Mouse (Mus musculus) ES-Bruce4 (cell line): ENCODE measurements around the gene 9130023H24Rik. TPM values are rescaled to one million over a fixed set of nuclear protein-coding genes. Genes with fewer than 3 reads are reported as not detected.
A peak's percentile ranks its signal among the peaks of the same experiment; 100 is the strongest.

ENCODE experiments used
- H3K27ac ChIP-seq: 2 replicates; pipeline ENCODE4 v1.5.1; 2012; ENCODE audit warnings: low read length, inconsistent platforms; ENCODE audit not compliant: insufficient read depth
- H3K27me3 ChIP-seq: 2 replicates; pipeline ENCODE4 v1.6.1; 2012; ENCODE audit warnings: mild to moderate bottlenecking, low read length, inconsistent platforms; ENCODE audit not compliant: control insufficient read depth, poor library complexity, insufficient read depth, severe bottlenecking
- H3K36me3 ChIP-seq: 2 replicates; pipeline ENCODE4 v1.6.1; 2012; ENCODE audit warnings: inconsistent platforms, mild to moderate bottlenecking, low read length, moderate library complexity; ENCODE audit not compliant: control insufficient read depth, poor library complexity, insufficient read depth, severe bottlenecking
- H3K4me1 ChIP-seq: one replicate; pipeline ENCODE4 v1.8.1; 2011; ENCODE audit warnings: low read length; ENCODE audit not compliant: control insufficient read depth, insufficient read depth
- H3K4me3 ChIP-seq: 2 replicates; pipeline ENCODE4 v1.5.1; 2011; ENCODE audit warnings: low read depth, mild to moderate bottlenecking, low read length
- H3K9ac ChIP-seq: 2 replicates; pipeline ENCODE4 v1.6.1; 2012; ENCODE audit warnings: low read depth, mild to moderate bottlenecking, inconsistent platforms; ENCODE audit not compliant: poor library complexity, severe bottlenecking
- H3K9me3 ChIP-seq: replicated peaks from 2 replicates; pipeline ENCODE4 v1.6.1; 2012; ENCODE audit warnings: mild to moderate bottlenecking, low read length, inconsistent platforms; ENCODE audit not compliant: control insufficient read depth, poor library complexity, insufficient read depth, severe bottlenecking
- CTCF ChIP-seq: IDR thresholded peaks from one replicate; pipeline ENCODE4 v1.8.1; 2011; ENCODE audit warnings: low read depth, low read length
- EP300 ChIP-seq: IDR thresholded peaks from 2 replicates; pipeline ENCODE4 v1.6.1; 2011; ENCODE audit warnings: low read depth, low read length; ENCODE audit not compliant: insufficient read depth
- POLR2A ChIP-seq: IDR thresholded peaks from one replicate; pipeline ENCODE4 v1.8.1; 2011; ENCODE audit warnings: low read length; ENCODE audit not compliant: insufficient read depth
- polyA plus RNA-seq: library from polyadenylated mRNA; stranded (reverse); fragments of >200 nt; gene quantifications from 2 replicates; pipeline ENCODE4 v1.2.4, GENCODE M21; 2011; ENCODE audit warnings: low read depth; ENCODE audit not compliant: missing spikeins, insufficient read depth, insufficient read length

Gene 9130023H24Rik
- polyA plus RNA-seq, 1 experiment, result 1.3 TPM

- no peaks in the 10 kb centered on the region for H3K27me3 ChIP-seq
- H3K9ac ChIP-seq, result no peak within 1 kb of the TSS
- H3K4me1 ChIP-seq, result no peaks in the 10 kb centered on the region
- H3K4me3 ChIP-seq, result no peak within 1 kb of the TSS
- no peaks in the 10 kb centered on the region for H3K36me3 ChIP-seq
- no peak within 1 kb of the TSS for H3K27ac ChIP-seq
- no peak for TF ChIP-seq EP300
- no peak for TF ChIP-seq CTCF
- TF ChIP-seq POLR2A, result no peak
- H3K9me3 ChIP-seq, result no peaks in the 10 kb centered on the region
These were observed 27.6 kb upstream of the 9130023H24Rik start, which contains the start of gene Slc5a2 for GRCm38 (mm10) chr7:128265411-128265810. Gene Slc5a2, plus strand, starts transcription at chr7:128265657.

GRCm38 (mm10) chr7:128256783-128257334 is 19.0 kb upstream of the 9130023H24Rik start:
- Histone ChIP-seq H3K27me3 (no peaks in the 10 kb centered on the region), H3K27ac (no peak overlapping the region), H3K4me3 (no peak overlapping the region), H3K9me3 (no peaks in the 10 kb centered on the region), H3K9ac (no peak overlapping the region), H3K36me3 (no peaks in the 10 kb centered on the region), H3K4me1 (no peaks in the 10 kb centered on the region)
- no peak for TF ChIP-seq EP300
- no peak for TF ChIP-seq CTCF
- no peak for TF ChIP-seq POLR2A

- Histone ChIP-seq H3K4me3 (no peak overlapping the region), H3K9me3 (no peaks in the 10 kb centered on the region), H3K27me3 (no peaks in the 10 kb centered on the region), H3K9ac (no peak overlapping the region), H3K4me1 (no peaks in the 10 kb centered on the region), H3K27ac (no peak overlapping the region), H3K36me3 (no peaks in the 10 kb centered on the region)
- no peak for TF ChIP-seq EP300
These were observed 17.9 kb upstream of the 9130023H24Rik start for GRCm38 (mm10) chr7:128255757-128256156.

- no peak for TF ChIP-seq POLR2A
- TF ChIP-seq EP300, result no peak
- no peak for TF ChIP-seq CTCF
- H3K4me3 ChIP-seq, result no peak overlapping the region
- H3K9ac ChIP-seq, result no peak overlapping the region
- no peaks in the 10 kb centered on the region for H3K9me3 ChIP-seq
- H3K27ac ChIP-seq, result no peak overlapping the region
- H3K4me1 ChIP-seq, result no peaks in the 10 kb centered on the region
- H3K27me3 ChIP-seq, result no peaks in the 10 kb centered on the region; the same call in 1 of the 2 replicates
- H3K36me3 ChIP-seq, result no peaks in the 10 kb centered on the region
These were observed 17.1 kb upstream of the 9130023H24Rik start for GRCm38 (mm10) chr7:128254978-128255377.

- TF ChIP-seq EP300, result no peak
- TF ChIP-seq CTCF, result no peak
- TF ChIP-seq POLR2A, result no peak
- H3K9me3 ChIP-seq, result no peaks in the 10 kb centered on the region
- no peaks in the 10 kb centered on the region for H3K36me3 ChIP-seq
- no peaks in the 10 kb centered on the region; the same call in 1 of the 2 replicates for H3K27me3 ChIP-seq
- H3K27ac ChIP-seq, result no peak overlapping the region
- no peaks in the 10 kb centered on the region for H3K4me1 ChIP-seq
- peak overlapping the region; percentile 45 for H3K4me3 ChIP-seq
- H3K9ac ChIP-seq, result no peak overlapping the region
These were observed 14.8 kb upstream of the 9130023H24Rik start for GRCm38 (mm10) chr7:128252609-128253008.

- TF ChIP-seq CTCF (no peak), EP300 (no peak), POLR2A (no peak)
- no peaks in the 10 kb centered on the region for H3K4me1 ChIP-seq
- H3K9ac ChIP-seq, result no peak overlapping the region
- H3K27ac ChIP-seq, result no peak overlapping the region
- no peaks in the 10 kb centered on the region for H3K36me3 ChIP-seq
- H3K27me3 ChIP-seq, result no peaks in the 10 kb centered on the region; the same call in 1 of the 2 replicates
- no peaks in the 10 kb centered on the region for H3K9me3 ChIP-seq
- no peak overlapping the region; the same call in 1 of the 2 replicates for H3K4me3 ChIP-seq
These were observed 14.1 kb upstream of the 9130023H24Rik start for GRCm38 (mm10) chr7:128251946-128252345.
